Mouse (Mus musculus) liver, embryonic 14.5 days (tissue): ENCODE measurements around the gene Mast3.

Experiments
- CTCF ChIP-seq: IDR thresholded peaks from 2 replicates; pipeline ENCODE4 v1.5.1; 2016; ENCODE audit warnings: antibody characterized with exemption, low read depth, control low read depth
- EP300 ChIP-seq: IDR thresholded peaks from 2 replicates; pipeline ENCODE4 v1.6.1; 2016; ENCODE audit warnings: antibody characterized with exemption, low read depth

DNA sequence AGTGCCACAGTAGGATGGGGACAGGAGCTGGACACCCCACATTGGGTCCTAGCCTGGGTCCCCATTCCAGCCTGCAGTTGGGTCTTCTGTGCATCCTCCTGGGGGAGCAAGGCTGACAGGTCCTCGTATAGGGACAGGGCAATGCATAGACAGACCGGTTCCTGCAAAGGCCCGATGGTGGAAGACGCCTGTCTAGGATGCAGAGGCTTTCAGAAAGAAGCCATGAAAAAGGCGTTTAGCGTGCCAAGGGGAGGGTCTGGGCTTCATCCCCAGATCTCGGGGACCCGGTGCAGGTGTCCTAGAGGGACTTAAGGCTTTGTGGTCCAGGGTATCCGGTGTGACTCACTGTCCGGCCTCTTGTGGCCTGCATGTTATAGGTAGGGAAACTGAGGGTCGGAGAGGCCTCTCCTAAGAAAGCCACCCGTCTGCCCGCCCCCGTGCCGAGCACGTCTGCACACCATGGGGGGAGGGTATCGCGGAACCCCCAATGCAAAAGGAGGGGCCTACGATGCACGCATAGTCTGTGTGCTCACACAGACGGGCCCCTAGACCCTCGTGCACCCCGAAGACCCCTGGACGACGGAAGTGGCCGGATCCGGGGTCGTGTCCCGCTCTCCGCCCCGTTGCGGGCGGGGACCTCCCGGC lies 28.9 kb downstream of the Mast3 start:
- TF ChIP-seq CTCF = no peak
- no peak for TF ChIP-seq EP300
